Mouse (Mus musculus) forebrain, embryonic 14.5 days (tissue): ENCODE data around the gene Scgb2b15. TPM values are rescaled to one million over a fixed set of nuclear protein-coding genes. Genes with fewer than 3 reads are reported as not detected.
"Not testable (repeated sequence)": the region's sequence is repeated elsewhere in the genome, so short reads cannot be mapped to it uniquely, and the experiment has no call there.

Source experiments
- ATAC-seq: fragments of 200-750 bp; cut with Nextera tagmentation; 2 replicates; pipeline ENCODE4 v1.8.0; 2017; ENCODE audit warnings: mild to moderate bottlenecking, moderate library complexity
- DNase-seq: peaks from one replicate; pipeline ENCODE4 v3.0.0-alpha.2; 2015; ENCODE audit warnings: low spot score
- H3K27ac ChIP-seq: fragments of 300-500 bp; sonication (generic); 2 replicates; pipeline ENCODE4 v1.5.1; 2014; ENCODE audit warnings: low read depth, mild to moderate bottlenecking, control low read depth, low read length, moderate library complexity
- H3K27me3 ChIP-seq: fragments of 300-500 bp; sonication (generic); replicated peaks from 2 replicates; pipeline ENCODE4 v1.6.1; 2014; ENCODE audit warnings: low read length, control low read depth, mixed read lengths; ENCODE audit not compliant: control insufficient read depth, insufficient read depth
- H3K36me3 ChIP-seq: fragments of 300-500 bp; sonication (generic); 2 replicates; pipeline ENCODE4 v1.6.1; 2014; ENCODE audit warnings: low read length, control low read depth; ENCODE audit not compliant: control insufficient read depth, insufficient read depth
- H3K4me1 ChIP-seq: fragments of 300-500 bp; sonication (generic); 2 replicates; pipeline ENCODE4 v1.6.1; 2014; ENCODE audit warnings: antibody characterized with exemption, low read length, control low read depth; ENCODE audit not compliant: control insufficient read depth, insufficient read depth
- H3K4me2 ChIP-seq: fragments of 300-500 bp; sonication (generic); 2 replicates; pipeline ENCODE4 v1.6.1; 2014; ENCODE audit warnings: mild to moderate bottlenecking, control low read depth, low read length
- H3K4me3 ChIP-seq: fragments of 300-500 bp; sonication (generic); 2 replicates; pipeline ENCODE4 v1.5.1; 2014; ENCODE audit warnings: low read depth, low read length, control low read depth
- H3K9ac ChIP-seq: fragments of 300-500 bp; sonication (generic); 2 replicates; pipeline ENCODE4 v1.6.1; 2014; ENCODE audit warnings: mild to moderate bottlenecking, low read length, control low read depth, moderate library complexity
- H3K9me3 ChIP-seq: fragments of 300-500 bp; sonication (generic); replicated peaks from 2 replicates; pipeline ENCODE4 v1.6.1; 2016; ENCODE audit warnings: low read length, control low read depth, mixed read lengths; ENCODE audit not compliant: control insufficient read depth
- polyA plus RNA-seq: library from polyadenylated mRNA; unstranded; fragments of >200 nt; fragmentation: Nextera tagmentation; extraction: Ambion mirVana; gene quantifications from 2 replicates; pipeline ENCODE4 v1.2.1, GENCODE M21; 2014

The Scgb2b15 gene
- polyA plus RNA-seq: not detected in 2 replicates

GRCm38 (mm10) chr7:32829562-32829961 is at the start of gene Scgb2b15:
Gene Scgb2b15 (minus strand): TSS chr7:32829662.
- not testable (repeated sequence) for H3K36me3 ChIP-seq, H3K4me3 ChIP-seq, DNase-seq, H3K9ac ChIP-seq, H3K9me3 ChIP-seq, H3K27ac ChIP-seq, H3K27me3 ChIP-seq, H3K4me1 ChIP-seq, H3K4me2 ChIP-seq, ATAC-seq

- H3K4me3 ChIP-seq, H3K27me3 ChIP-seq, H3K9me3 ChIP-seq, DNase-seq, ATAC-seq, H3K36me3 ChIP-seq, H3K4me2 ChIP-seq, H3K27ac ChIP-seq, H3K9ac ChIP-seq, H3K4me1 ChIP-seq: not testable (repeated sequence)
Observed at GRCm38 (mm10) chr7:32836254-32836653, 6.8 kb upstream of the Scgb2b15 start, which contains the start of gene Scgb1b15. Gene Scgb1b15 (plus strand): TSS chr7:32836554.

Other genes starting within 250 kb of the Scgb2b15 start
- not detected in 2 replicates for gene Scgb1b15, start 6.9 kb upstream of the Scgb2b15 start, polyA plus RNA-seq
- gene Scgb2b17, start 226.9 kb upstream of the Scgb2b15 start, polyA plus RNA-seq: not detected in 2 replicates
- gene Scgb1b17, start 233.8 kb upstream of the Scgb2b15 start, polyA plus RNA-seq: not detected in 2 replicates